Mouse (Mus musculus) intestine, postnatal 0 days (tissue): ENCODE measurements around the gene Psmd13. TPM values are rescaled to one million over a fixed set of nuclear protein-coding genes. Genes with fewer than 3 reads are reported as not detected.

ENCODE experiments used
- ATAC-seq: fragments of 200-750 bp; cut with Nextera tagmentation; 2 replicates; pipeline ENCODE4 v1.8.0; 2017; ENCODE audit warnings: mild to moderate bottlenecking, moderate TSS enrichment, moderate library complexity
- H3K27ac ChIP-seq: fragments of 300-500 bp; sonication (generic); 2 replicates; pipeline ENCODE4 v1.5.1; 2014; ENCODE audit warnings: mild to moderate bottlenecking, low read depth, low read length, moderate library complexity
- H3K27me3 ChIP-seq: fragments of 300-500 bp; sonication (generic); replicated peaks from 2 replicates; pipeline ENCODE4 v1.6.1; 2014; ENCODE audit warnings: low read length, mixed read lengths; ENCODE audit not compliant: control insufficient read depth, insufficient read depth
- H3K36me3 ChIP-seq: fragments of 300-500 bp; sonication (generic); 2 replicates; pipeline ENCODE4 v1.6.1; 2014; ENCODE audit warnings: mild to moderate bottlenecking, moderate library complexity; ENCODE audit not compliant: control insufficient read depth, insufficient read depth
- H3K4me1 ChIP-seq: fragments of 300-500 bp; sonication (generic); replicated peaks from 2 replicates; pipeline ENCODE4 v1.6.1; 2014; ENCODE audit warnings: antibody characterized with exemption, low read length, mixed read lengths; ENCODE audit not compliant: control insufficient read depth, insufficient read depth
- H3K4me2 ChIP-seq: fragments of 300-500 bp; sonication (generic); replicated peaks from 2 replicates; pipeline ENCODE4 v1.6.1; 2014; ENCODE audit warnings: low read depth, mild to moderate bottlenecking, moderate library complexity
- H3K4me3 ChIP-seq: fragments of 300-500 bp; sonication (generic); 2 replicates; pipeline ENCODE4 v1.5.1; 2014; ENCODE audit warnings: low read depth, low read length
- H3K9ac ChIP-seq: fragments of 300-500 bp; sonication (generic); 2 replicates; pipeline ENCODE4 v1.6.1; 2014; ENCODE audit warnings: mild to moderate bottlenecking, low read depth, low read length
- H3K9me3 ChIP-seq: fragments of 300-500 bp; sonication (generic); 2 replicates; pipeline ENCODE4 v1.6.1; 2016; ENCODE audit warnings: mixed run types; ENCODE audit not compliant: control insufficient read depth
- CTCF ChIP-seq: sonication (generic); IDR thresholded peaks from 2 replicates; pipeline ENCODE4 v1.5.1; 2016; ENCODE audit warnings: low read depth, mild to moderate bottlenecking, control low read depth, antibody characterized with exemption, moderate library complexity
- WGBS: fragments of 180-500 bp; shearing (Covaris S2); extraction: QIAGEN DNeasy Blood & Tissue Kit; methylation state at CpG from one replicate; pipeline ENCODE4 v1.1.7; 2014; 5-methylcytosine and 5-hydroxymethylcytosine counted together
- polyA plus RNA-seq: library from polyadenylated mRNA; unstranded; fragments of >200 nt; fragmentation: Nextera tagmentation; extraction: Ambion mirVana; gene quantifications from 2 replicates; pipeline ENCODE4 v1.2.1, GENCODE M21; 2015

Psmd13 gene
- polyA plus RNA-seq, 1 experiment from 2014 or later, result 155 TPM

- under 1% methylated on average over 51 of the region's 51 CpGs for WGBS
- Histone ChIP-seq H3K9me3 (no peaks in the 10 kb centered on the region), H3K36me3 (peaks cover 52% of the 10 kb centered on the region), H3K27ac (peak within 1 kb of the TSS; percentile 98), H3K9ac (peak within 1 kb of the TSS; percentile 87), H3K4me1 (0 out of 2 replicates have a peak, but pooled peaks cover 8% of the 10 kb centered on the region), H3K4me2 (peak within 1 kb of the TSS; percentile 92), H3K27me3 (no peaks in the 10 kb centered on the region), H3K4me3 (peak within 1 kb of the TSS; percentile 80)
- ATAC-seq, result peak; percentile 85
- TF ChIP-seq CTCF, result peak; percentile 23; the same call in 1 of the 2 replicates
These were observed 25.6 kb upstream of the Psmd13 start, which contains the start of gene Gm45785 for GRCm38 (mm10) chr7:140855860-140856784. Gene Gm45785, minus strand, starts transcription at chr7:140856331.

- Histone ChIP-seq H3K27ac (peak within 1 kb of the TSS; percentile 98), H3K4me1 (0 out of 2 replicates have a peak, but pooled peaks cover 8% of the 10 kb centered on the region), H3K9ac (peak within 1 kb of the TSS; percentile 87), H3K4me3 (peak within 1 kb of the TSS; percentile 80), H3K9me3 (no peaks in the 10 kb centered on the region), H3K36me3 (peaks cover 53% of the 10 kb centered on the region), H3K27me3 (no peaks in the 10 kb centered on the region), H3K4me2 (peak within 1 kb of the TSS; percentile 92)
- no peak for TF ChIP-seq CTCF
- WGBS, result under 1% methylated on average over 50 of the region's 50 CpGs
- ATAC-seq, result peak; percentile 77
These were observed 24.8 kb upstream of the Psmd13 start, which contains the start of gene Ric8a for GRCm38 (mm10) chr7:140856785-140857549. Gene Ric8a, plus strand, starts transcription at chr7:140856957.

DNA sequence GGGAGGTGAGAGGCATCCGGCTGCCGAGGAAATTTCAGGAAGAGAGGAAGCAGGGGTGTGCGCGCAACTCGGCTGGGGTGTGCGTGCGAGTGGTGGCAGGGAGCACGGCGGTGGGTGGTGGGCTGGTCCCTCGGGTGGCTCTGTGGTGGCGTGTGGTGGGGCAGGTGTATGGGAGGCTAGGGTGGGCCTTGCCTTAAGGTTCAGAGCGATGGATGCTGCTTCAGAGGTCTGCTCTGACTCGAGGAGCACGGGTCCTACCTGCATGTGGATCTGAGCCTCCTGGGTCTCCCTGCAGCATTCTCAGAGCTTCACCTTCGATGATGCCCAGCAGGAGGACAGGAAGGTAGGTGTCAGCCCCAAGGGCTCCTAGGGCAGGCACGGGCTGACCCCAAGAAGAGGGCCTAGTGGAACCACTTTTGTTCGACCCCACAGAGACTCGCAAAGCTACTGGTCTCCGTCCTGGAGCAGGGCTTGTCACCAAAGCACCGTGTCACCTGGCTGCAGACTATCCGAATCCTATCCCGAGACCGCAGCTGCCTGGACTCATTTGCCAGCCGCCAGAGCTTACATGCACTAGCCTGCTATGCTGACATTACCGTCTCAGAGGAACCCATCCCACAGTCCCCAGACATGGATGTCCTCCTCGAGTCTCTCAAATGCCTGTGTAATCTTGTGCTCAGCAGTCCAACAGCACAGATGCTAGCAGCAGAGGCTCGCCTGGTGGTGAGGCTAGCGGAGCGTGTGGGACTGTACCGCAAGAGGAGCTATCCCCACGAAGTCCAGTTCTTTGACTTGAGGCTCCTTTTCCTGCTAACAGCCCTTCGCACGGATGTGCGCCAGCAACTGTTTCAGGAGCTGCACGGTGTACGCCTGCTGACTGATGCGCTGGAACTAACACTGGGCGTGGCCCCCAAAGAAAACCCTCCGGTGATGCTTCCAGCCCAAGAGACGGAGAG, 23.9 kb upstream of the Psmd13 start, which contains the start of gene Bet1l:
Gene Bet1l, minus strand, starts transcription at position 28 of the 956 bp plus-strand sequence.
- Histone ChIP-seq H3K27me3 (no peaks in the 10 kb centered on the region), H3K4me3 (peak within 1 kb of the TSS; percentile 80), H3K27ac (peak within 1 kb of the TSS; percentile 98), H3K36me3 (peaks cover 51% of the 10 kb centered on the region), H3K4me2 (peak within 1 kb of the TSS; percentile 92), H3K4me1 (0 out of 2 replicates have a peak, but pooled peaks cover 8% of the 10 kb centered on the region), H3K9ac (peak within 1 kb of the TSS; percentile 87), H3K9me3 (no peaks in the 10 kb centered on the region)
- 26% methylated on average over 40 of the region's 40 CpGs for WGBS
- no peak for TF ChIP-seq CTCF
- peak; percentile 9 for ATAC-seq

DNA sequence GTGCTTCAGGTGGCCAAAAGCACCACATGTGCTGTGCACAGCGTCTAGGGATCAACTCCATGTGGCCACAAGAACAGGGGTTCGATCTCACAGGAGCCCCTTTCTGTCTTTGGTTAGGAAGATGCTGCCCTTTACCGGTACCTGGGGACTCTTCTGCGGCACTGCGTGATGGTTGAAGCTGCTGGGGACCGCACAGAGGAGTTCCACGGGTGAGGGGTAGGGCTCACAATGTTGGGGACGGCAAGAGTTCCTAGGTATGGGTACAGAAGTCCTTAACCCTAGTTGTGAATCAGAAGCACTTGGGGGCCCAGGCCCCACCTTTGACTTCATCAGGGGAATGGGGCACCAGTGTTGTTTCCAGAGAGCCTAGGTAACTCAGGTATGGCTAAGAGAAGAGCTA, 23.0 kb upstream of the Psmd13 start:
- Histone ChIP-seq H3K27ac (no peak overlapping the region), H3K9me3 (no peaks in the 10 kb centered on the region), H3K4me2 (peak overlapping the region; percentile 92), H3K9ac (no peak overlapping the region), H3K36me3 (peaks cover 45% of the 10 kb centered on the region), H3K4me1 (0 out of 2 replicates have a peak, but pooled peaks cover 8% of the 10 kb centered on the region), H3K27me3 (no peaks in the 10 kb centered on the region), H3K4me3 (no peak overlapping the region)
- no peak for ATAC-seq
- TF ChIP-seq CTCF, result no peak
- 96% methylated on average over 8 of the region's 8 CpGs for WGBS

DNA sequence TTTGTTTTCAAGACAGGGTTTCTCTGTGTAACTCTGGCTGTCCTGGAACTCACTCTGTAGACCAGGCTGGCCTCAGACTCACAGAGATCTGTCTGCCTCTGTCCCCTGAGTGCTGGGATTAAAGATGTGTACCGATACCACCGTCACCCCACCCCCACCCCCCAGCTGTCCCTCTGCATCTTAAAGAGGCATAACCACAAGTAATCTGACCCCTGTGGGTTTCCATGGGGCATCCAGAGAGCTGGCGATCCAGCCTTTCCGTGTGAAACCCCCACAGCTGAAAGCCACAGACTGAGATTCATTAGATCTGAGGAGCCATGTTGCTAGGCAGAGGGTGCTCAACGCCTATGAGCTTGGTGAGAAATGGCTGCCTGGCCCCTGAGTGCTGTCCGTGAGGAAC, 21.8 kb upstream of the Psmd13 start:
- TF ChIP-seq CTCF, result no peak
- H3K27ac ChIP-seq, result no peak overlapping the region
- no peak overlapping the region for H3K4me2 ChIP-seq
- WGBS, result 85% methylated on average over 6 of the region's 6 CpGs
- H3K4me1 ChIP-seq, result 0 out of 2 replicates have a peak, but pooled peaks cover 8% of the 10 kb centered on the region
- peaks cover 46% of the 10 kb centered on the region for H3K36me3 ChIP-seq
- no peaks in the 10 kb centered on the region for H3K9me3 ChIP-seq
- H3K27me3 ChIP-seq, result no peaks in the 10 kb centered on the region
- ATAC-seq, result no peak
- no peak overlapping the region for H3K9ac ChIP-seq
- H3K4me3 ChIP-seq, result no peak overlapping the region
